Mouse (Mus musculus) liver, embryonic 14.5 days (tissue): ENCODE results near the gene Zfp182.

ENCODE experiments used
- CTCF ChIP-seq: IDR thresholded peaks from 2 replicates; pipeline ENCODE4 v1.5.1; 2016; ENCODE audit warnings: antibody characterized with exemption, low read depth, control low read depth
- EP300 ChIP-seq: IDR thresholded peaks from 2 replicates; pipeline ENCODE4 v1.6.1; 2016; ENCODE audit warnings: antibody characterized with exemption, low read depth

DNA sequence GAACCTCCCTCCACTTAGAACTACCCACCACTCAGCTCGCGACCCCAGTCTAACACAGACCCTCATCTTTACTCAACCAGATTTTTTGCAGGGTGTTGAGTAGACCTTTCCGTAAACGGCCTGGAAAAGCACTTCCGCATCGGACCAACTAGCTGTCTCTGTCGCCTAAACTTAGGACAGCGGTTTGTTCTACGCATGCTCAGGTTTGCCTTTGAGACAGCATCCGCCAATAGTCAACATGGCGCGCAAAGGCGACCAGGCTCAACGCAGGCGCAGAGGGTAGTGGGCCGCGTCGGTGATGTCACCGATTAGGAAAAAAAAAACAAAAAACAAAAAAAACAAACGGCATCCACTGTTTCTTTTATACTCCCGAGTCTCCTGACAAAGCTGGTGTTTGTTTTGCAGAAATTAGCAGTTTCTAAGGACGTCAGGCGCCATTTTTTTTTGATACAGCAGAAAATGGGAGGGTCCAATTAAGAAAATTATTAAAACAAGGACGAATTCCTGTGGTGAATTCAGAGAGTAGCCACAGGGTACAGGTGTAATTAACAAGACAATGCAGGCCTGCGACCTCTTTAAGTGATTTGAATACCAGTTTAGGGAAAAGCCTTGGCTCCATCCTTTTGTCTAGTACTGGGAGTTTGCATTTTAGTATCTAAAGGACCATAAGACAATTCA, at the start of gene Zfp182:
- TF ChIP-seq CTCF (no peak), EP300 (no peak)
